Mouse (Mus musculus): ENCODE data around the gene Ccr6. TPM values are rescaled to one million over a fixed set of nuclear protein-coding genes. Genes with fewer than 3 reads are reported as not detected.
A peak's percentile ranks its signal among the peaks of the same experiment; 100 is the strongest.

Gene Ccr6
- polyA plus RNA-seq, 1 experiment = not detected

DNA sequence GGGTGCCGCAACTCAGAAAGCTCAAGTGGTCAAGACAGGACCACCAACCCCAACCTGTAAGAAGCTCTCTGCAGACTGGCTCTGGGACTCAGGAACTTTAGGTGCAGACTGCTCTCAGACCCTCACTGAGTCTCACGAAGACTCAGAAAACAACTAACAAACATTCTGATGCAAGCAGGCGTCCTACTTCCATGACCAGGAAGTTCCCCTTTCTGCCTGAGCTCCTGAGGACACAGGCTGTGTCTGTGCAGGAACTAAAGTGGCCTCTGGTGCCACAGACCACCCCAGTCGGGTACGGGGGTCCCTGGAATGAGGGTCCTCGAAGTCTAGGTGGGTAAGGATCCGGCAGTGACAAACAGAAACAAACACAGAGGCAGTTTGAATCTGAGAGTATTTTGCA lies 40.8 kb downstream of the Ccr6 start:
- H3K4me1 ChIP-seq (ENCODE audit: control insufficient read depth, insufficient read depth, low read length) = peaks cover 3% of the 10 kb centered on the region; the same call in 1 of the 2 replicates
- TF ChIP-seq CTCF (IDR thresholded peaks at IDR 0.05; ENCODE audit: control insufficient read depth, insufficient read depth, low read length) (no peak), POLR2A (IDR thresholded peaks at IDR 0.05; ENCODE audit: borderline replicate concordance, control insufficient read depth, low read depth, low read length) (no peak)
- no peak overlapping the region for H3K4me3 ChIP-seq (replicated peaks; ENCODE audit: control insufficient read depth, low read depth, low read length)
- H3K27ac ChIP-seq (ENCODE audit: control insufficient read depth, insufficient read depth, low read depth, low read length, poor library complexity) = peak overlapping the region; percentile 54; the same call in 1 of the 2 replicates
- WGBS = 36% methylated on average over 7 of the region's 7 CpGs

DNA sequence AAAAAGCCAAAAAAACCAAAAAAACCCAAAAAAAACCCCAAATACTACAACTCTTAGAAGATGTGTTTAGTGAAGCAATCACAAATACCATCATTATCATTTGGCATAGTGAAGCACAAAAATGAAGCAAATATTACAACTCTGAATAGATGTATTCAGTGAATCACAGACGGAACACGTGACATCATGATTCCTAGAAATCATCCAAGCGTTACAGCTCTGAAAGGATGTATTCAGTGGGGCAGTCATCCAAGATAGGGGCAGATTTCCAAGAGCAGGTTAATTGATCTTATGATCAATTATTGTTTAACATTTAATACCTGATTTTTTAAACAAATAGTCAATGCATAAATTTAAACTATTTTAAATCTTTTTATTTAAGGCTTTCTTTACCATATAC lies 41.4 kb downstream of the Ccr6 start:
- TF ChIP-seq POLR2A (IDR thresholded peaks at IDR 0.05; ENCODE audit: borderline replicate concordance, control insufficient read depth, low read depth, low read length) (no peak), CTCF (IDR thresholded peaks at IDR 0.05; ENCODE audit: control insufficient read depth, insufficient read depth, low read length) (no peak)
- peaks cover 3% of the 10 kb centered on the region; the same call in 1 of the 2 replicates for H3K4me1 ChIP-seq (ENCODE audit: control insufficient read depth, insufficient read depth, low read length)
- no peak overlapping the region for H3K27ac ChIP-seq (ENCODE audit: control insufficient read depth, insufficient read depth, low read depth, low read length, poor library complexity)
- 89% methylated on average over 3 of the region's 3 CpGs for WGBS
- no peak overlapping the region for H3K4me3 ChIP-seq (replicated peaks; ENCODE audit: control insufficient read depth, low read depth, low read length)

DNA sequence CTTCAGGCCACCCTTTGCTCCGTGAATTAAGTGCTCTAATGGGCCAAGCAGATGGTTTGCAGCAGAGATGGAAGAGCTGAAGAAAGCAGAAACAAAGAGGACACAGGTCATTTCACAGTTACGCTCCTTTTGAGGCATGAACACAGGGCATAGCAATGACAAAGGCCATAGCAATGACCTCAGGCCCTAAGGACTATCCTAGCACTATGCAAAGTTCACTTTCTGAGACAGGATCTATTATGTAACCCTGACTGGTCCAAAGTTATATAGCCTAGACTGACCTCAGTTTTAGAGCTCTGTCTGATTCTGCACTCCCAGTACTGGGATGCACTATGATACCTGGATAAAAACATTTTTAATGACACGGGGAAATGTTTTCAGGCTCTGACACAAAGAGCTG lies 42.5 kb downstream of the Ccr6 start:
- H3K4me3 ChIP-seq (replicated peaks; ENCODE audit: control insufficient read depth, low read depth, low read length) = no peak overlapping the region
- H3K4me1 ChIP-seq (ENCODE audit: control insufficient read depth, insufficient read depth, low read length) = no peaks in the 10 kb centered on the region; the same call in 1 of the 2 replicates
- H3K27ac ChIP-seq (ENCODE audit: control insufficient read depth, insufficient read depth, low read depth, low read length, poor library complexity) = no peak overlapping the region
- 86% methylated on average over 3 of the region's 3 CpGs for WGBS
- no peak for TF ChIP-seq CTCF (IDR thresholded peaks at IDR 0.05; ENCODE audit: control insufficient read depth, insufficient read depth, low read length)
- no peak for TF ChIP-seq POLR2A (IDR thresholded peaks at IDR 0.05; ENCODE audit: borderline replicate concordance, control insufficient read depth, low read depth, low read length)

DNA sequence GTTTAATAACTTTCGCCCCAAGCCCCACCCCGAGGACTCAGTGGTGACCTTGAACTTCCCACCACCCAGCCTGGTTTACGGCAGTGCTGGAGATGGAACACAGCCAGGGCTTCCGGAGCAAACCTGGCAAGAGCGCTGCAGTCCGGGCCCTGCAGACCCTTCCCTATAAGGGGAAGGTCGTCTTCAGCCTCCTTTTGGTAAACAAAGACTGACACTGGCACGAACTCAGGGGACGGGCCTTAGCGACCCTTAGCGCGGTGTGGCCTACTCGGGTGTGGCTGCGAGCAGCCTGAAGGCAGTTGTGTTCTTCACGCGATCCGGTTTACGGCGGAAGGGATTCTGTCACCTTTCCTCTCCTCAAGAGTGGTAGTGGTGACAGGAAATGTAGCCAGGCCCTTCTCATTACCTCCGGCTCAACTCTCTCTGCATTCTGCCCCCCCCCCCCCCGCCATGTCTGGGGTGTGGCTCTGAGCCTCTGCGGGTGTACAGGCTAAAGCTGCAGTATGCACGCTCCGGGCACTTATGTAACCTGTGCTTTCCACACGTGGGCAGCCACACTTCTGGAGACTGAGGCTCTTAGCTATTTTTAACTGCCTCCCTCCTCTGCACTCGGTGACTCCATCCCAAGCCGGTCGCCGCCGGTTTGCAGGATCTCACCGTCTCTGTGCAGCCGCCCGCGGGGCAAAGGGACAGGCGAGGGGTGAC lies 47.1 kb downstream of the Ccr6 start, which contains the start of gene Mpc1:
TSS of gene Mpc1 (plus strand) at position 84 of the 705 bp plus-strand sequence.
- WGBS = under 1% methylated on average over 35 of the region's 35 CpGs
- Histone ChIP-seq H3K27ac (ENCODE audit: control insufficient read depth, insufficient read depth, low read depth, low read length, poor library complexity) (peak within 1 kb of the TSS; percentile 79), H3K4me3 (replicated peaks; ENCODE audit: control insufficient read depth, low read depth, low read length) (peak within 1 kb of the TSS; percentile 86), H3K4me1 (ENCODE audit: control insufficient read depth, insufficient read depth, low read length) (no peaks in the 10 kb centered on the region; the same call in 1 of the 2 replicates)
- TF ChIP-seq POLR2A (IDR thresholded peaks at IDR 0.05; ENCODE audit: borderline replicate concordance, control insufficient read depth, low read depth, low read length) (peak; percentile 56; the same call in 1 of the 2 replicates), CTCF (IDR thresholded peaks at IDR 0.05; ENCODE audit: control insufficient read depth, insufficient read depth, low read length) (no peak)

DNA sequence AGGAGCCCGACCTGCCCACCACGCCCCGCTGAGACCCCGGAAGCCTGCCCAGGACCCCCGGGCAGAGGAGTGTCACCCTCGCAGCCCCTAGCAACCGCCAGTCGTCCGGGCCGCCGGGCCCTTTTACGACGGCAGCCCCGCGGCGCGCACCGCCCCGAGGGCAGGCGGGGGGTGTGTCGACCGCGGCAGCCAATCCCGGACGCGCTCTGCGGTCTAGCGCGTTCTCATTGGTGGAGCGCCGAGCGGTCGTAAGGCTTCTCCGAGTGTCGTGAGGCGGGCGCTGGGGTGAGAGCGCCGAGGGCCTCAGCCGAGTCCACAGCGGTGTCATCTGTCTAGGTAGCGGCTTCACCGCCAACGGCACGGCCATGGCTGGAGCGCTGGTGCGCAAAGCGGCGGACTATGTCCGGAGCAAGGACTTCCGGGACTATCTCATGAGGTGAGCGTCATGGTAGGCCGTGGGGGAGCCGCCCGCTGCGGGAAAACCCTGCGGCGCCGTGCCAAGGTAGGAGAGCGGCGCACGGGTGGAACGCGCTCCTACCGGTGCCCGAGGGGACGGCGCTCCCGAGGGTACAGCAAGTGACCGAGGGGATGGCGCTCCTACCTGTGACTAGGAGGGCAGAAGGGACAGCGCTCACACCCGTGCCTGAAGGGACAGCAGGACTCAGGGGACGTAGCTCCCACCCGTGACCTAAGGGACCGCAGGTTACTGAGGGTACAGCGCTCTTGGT lies 47.8 kb downstream of the Ccr6 start:
- peak overlapping the region; percentile 79 for H3K27ac ChIP-seq (ENCODE audit: control insufficient read depth, insufficient read depth, low read depth, low read length, poor library complexity)
- under 1% methylated on average over 77 of the region's 77 CpGs for WGBS
- TF ChIP-seq POLR2A (IDR thresholded peaks at IDR 0.05; ENCODE audit: borderline replicate concordance, control insufficient read depth, low read depth, low read length) = peak; percentile 89
- TF ChIP-seq CTCF (IDR thresholded peaks at IDR 0.05; ENCODE audit: control insufficient read depth, insufficient read depth, low read length) = no peak
- no peaks in the 10 kb centered on the region; the same call in 1 of the 2 replicates for H3K4me1 ChIP-seq (ENCODE audit: control insufficient read depth, insufficient read depth, low read length)
- peak overlapping the region; percentile 86 for H3K4me3 ChIP-seq (replicated peaks; ENCODE audit: control insufficient read depth, low read depth, low read length)

DNA sequence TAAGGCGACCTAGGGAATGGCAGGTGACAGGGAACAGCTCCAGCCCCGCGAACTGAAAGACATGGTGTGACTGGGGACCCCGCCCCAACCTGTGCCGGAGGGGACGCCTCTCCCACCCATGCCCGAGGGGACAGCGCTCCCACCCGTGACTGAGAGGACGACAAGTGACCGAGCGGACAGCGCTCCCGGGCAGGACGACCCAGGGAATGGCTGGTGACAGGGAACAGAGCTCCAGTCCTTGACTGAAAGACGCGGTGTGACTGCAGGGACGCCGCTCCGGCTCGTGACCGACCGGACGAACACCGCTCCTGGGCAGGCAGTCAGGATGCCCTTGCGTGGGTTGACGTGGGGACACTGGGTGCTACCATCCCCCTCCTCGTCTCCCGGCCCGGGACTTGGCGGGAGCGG lies 48.4 kb downstream of the Ccr6 start:
- Histone ChIP-seq H3K27ac (ENCODE audit: control insufficient read depth, insufficient read depth, low read depth, low read length, poor library complexity) (peak overlapping the region; percentile 79), H3K4me1 (ENCODE audit: control insufficient read depth, insufficient read depth, low read length) (no peaks in the 10 kb centered on the region; the same call in 1 of the 2 replicates), H3K4me3 (replicated peaks; ENCODE audit: control insufficient read depth, low read depth, low read length) (peak overlapping the region; percentile 86)
- WGBS = under 1% methylated on average over 32 of the region's 32 CpGs
- peak; percentile 12; the same call in 1 of the 2 replicates for TF ChIP-seq CTCF (IDR thresholded peaks at IDR 0.05; ENCODE audit: control insufficient read depth, insufficient read depth, low read length)
- TF ChIP-seq POLR2A (IDR thresholded peaks at IDR 0.05; ENCODE audit: borderline replicate concordance, control insufficient read depth, low read depth, low read length) = peak; percentile 40; the same call in 1 of the 2 replicates

DNA sequence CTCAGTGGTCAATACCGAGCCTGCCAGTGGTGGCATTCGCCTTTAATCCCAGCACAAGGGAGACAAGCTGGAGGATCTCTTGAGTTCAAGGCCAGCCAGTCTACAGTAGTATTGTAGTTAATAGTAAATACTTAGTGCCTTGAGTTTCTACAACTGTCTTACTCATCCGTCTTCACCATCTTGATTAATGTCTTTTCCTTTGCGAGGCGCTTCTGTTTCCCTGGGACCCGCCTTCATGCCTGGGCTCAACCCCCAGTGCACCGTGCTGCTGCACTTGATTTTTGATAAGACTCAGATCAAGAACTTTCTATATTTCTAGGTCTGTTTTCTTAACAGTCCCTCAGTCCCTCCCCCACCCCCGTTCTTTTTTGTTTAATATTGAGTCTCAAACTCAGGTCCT lies 49.2 kb downstream of the Ccr6 start:
- Histone ChIP-seq H3K4me3 (replicated peaks; ENCODE audit: control insufficient read depth, low read depth, low read length) (peak overlapping the region; percentile 48), H3K27ac (ENCODE audit: control insufficient read depth, insufficient read depth, low read depth, low read length, poor library complexity) (no peak overlapping the region), H3K4me1 (ENCODE audit: control insufficient read depth, insufficient read depth, low read length) (no peaks in the 10 kb centered on the region; the same call in 1 of the 2 replicates)
- TF ChIP-seq CTCF (IDR thresholded peaks at IDR 0.05; ENCODE audit: control insufficient read depth, insufficient read depth, low read length) = no peak
- TF ChIP-seq POLR2A (IDR thresholded peaks at IDR 0.05; ENCODE audit: borderline replicate concordance, control insufficient read depth, low read depth, low read length) = no peak
- 36% methylated on average over 8 of the region's 8 CpGs for WGBS

DNA sequence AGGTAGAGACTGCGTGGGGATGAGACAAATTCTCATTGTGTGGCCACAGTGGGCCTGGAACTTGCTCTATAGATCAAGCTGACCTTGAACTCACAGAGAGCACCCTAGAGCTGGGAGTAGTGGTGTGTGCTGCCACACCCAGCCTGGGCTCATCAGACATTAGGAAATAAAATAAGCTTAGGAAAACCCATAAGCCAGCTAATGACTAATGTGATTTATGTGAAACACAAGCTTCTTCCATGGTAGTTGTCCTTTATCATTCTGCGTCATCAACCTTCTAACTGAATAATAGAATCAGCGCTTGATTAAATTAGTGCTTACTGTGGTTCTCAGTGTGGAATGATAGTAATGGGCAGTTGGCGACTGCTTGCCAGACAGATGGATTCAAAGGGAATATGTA lies 51.1 kb downstream of the Ccr6 start:
- H3K27ac ChIP-seq (ENCODE audit: control insufficient read depth, insufficient read depth, low read depth, low read length, poor library complexity) = no peak overlapping the region
- no peak overlapping the region for H3K4me3 ChIP-seq (replicated peaks; ENCODE audit: control insufficient read depth, low read depth, low read length)
- 90% methylated on average over 4 of the region's 4 CpGs for WGBS
- H3K4me1 ChIP-seq (ENCODE audit: control insufficient read depth, insufficient read depth, low read length) = no peaks in the 10 kb centered on the region; the same call in 1 of the 2 replicates
- TF ChIP-seq POLR2A (IDR thresholded peaks at IDR 0.05; ENCODE audit: borderline replicate concordance, control insufficient read depth, low read depth, low read length) (no peak), CTCF (IDR thresholded peaks at IDR 0.05; ENCODE audit: control insufficient read depth, insufficient read depth, low read length) (no peak)

All from bone marrow, adult 2 months (tissue).